Mouse (Mus musculus): ENCODE measurements at regions not wholly inside any gene's neighbourhood (a gene's known extent, or its start where the extent isn't known, plus 50 kb on each side); places are given as distances from the start of the nearest gene placed in this dataset.

DNA sequence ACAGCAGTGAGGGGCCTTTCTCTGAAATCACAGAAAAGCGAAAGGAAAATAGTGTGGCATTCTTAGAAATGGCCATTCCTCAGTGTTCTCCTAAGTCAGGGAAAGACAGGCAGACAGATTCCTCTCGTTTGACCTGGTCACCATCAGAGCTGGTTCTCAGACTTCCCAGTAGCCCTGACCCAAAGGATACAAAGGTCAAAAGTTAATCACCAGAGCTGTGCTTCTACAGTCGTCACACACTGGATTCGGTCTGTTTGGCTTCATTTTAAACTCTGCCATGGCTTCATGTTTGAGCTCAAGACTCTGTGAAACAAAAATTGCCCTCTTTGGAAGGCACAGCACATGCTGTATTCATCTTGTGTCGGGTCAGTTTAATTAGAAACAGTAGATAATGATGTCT is 255.6 kb downstream of the Kcnj2 start:
- TF ChIP-seq CTCF (IDR thresholded peaks at IDR 0.05; ENCODE audit: insufficient read depth, low read depth, low read length) (no peak), POLR2A (IDR thresholded peaks at IDR 0.05; ENCODE audit: insufficient read depth, low read depth, low read length) (no peak)
